Mouse (Mus musculus) ES-Bruce4 (cell line): ENCODE data around the gene Fkbp10.
A peak's percentile ranks its signal among the peaks of the same experiment; 100 is the strongest.

Source experiments
- CTCF ChIP-seq: IDR thresholded peaks from one replicate; pipeline ENCODE4 v1.8.1; 2011; ENCODE audit warnings: low read depth, low read length
- EP300 ChIP-seq: IDR thresholded peaks from 2 replicates; pipeline ENCODE4 v1.6.1; 2011; ENCODE audit warnings: low read depth, low read length; ENCODE audit not compliant: insufficient read depth
- POLR2A ChIP-seq: IDR thresholded peaks from one replicate; pipeline ENCODE4 v1.8.1; 2011; ENCODE audit warnings: low read length; ENCODE audit not compliant: insufficient read depth

DNA sequence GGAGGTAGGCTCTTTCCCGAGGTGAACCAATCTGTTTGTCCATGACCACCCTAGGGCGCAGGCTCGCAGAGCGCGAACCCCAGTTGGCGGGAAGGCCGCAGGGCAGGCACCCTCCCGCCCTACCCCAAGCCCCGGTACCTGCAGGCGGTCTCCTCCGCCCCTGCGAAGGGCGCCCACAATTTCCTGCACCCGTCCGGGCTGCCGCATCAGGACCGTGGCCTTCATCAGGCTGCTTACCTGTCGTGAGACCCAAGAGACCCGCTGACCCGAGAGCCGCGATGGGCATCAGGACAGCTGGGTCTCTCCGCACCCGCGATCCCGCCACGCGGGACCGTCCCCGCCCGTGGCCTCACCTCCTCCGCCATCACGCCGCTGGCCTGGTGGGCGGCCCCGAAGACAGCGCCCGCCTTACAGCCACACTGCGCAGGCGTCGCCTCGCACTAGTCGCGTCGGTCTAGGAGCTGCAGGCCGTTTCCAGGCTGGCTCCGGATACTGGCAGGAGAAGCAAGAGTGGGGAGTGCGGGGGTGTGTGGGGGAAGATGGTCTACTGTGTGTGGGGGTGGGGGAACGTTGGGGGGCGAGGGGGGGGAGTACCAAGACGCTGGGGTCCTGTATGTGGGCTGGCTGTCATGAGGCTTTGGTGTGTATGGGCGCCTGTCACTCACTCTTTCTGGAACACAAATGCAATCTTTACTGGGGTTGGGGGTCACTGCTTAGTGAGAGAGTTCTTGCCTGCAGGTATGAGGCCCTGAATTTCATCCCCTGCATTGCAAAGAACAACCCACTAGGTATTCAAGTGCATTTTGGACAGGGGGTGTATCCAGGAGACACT is 25.4 kb downstream of the Fkbp10 start:
- TF ChIP-seq POLR2A (peak; percentile 77), EP300 (no peak), CTCF (no peak)
